In genomic region chr8:103272305-103273079, GRCm38 (mm10) we compare ENCODE assay signal across 9 mouse cellular contexts.
DNase-seq lines count a peak whose midpoint lies in the region; ATAC-seq lines count a peak whose summit lies in the region.
"Had no signal": no experiment of that assay in that cellular context is flagged by ENCODE, and none has a peak within 500 bp of the region (broad histone marks: within the 10 kb centered on the region; RNA-seq: fewer than 3 reads in every experiment).

No protein-coding gene starts in this region.

- H3K27ac ChIP-seq in kidney, embryonic 16.5 days (ENCODE audit: low read length), result 0 out of 2 replicates have a peak overlapping the region, but pooled peaks have one; percentile 19
- peak overlapping the region; percentile 83 for H3K27ac ChIP-seq in embryonic facial prominence, embryonic 12.5 days
- peak overlapping the region; percentile 36 for H3K27ac ChIP-seq in intestine, embryonic 14.5 days (ENCODE audit: low read depth)
- 0 out of 2 replicates have a peak overlapping the region, but pooled peaks have one; percentile 14 for H3K27ac ChIP-seq in midbrain, embryonic 14.5 days (replicated peaks; ENCODE audit: low read depth, low read length)

- H3K36me3 ChIP-seq in kidney, embryonic 16.5 days (ENCODE audit: insufficient read depth, low read length), result no peaks in the 10 kb centered on the region
- no peaks in the 10 kb centered on the region for H3K36me3 ChIP-seq in embryonic facial prominence, embryonic 12.5 days
- no peaks in the 10 kb centered on the region for H3K36me3 ChIP-seq in intestine, embryonic 14.5 days (ENCODE audit: control insufficient read depth, insufficient read depth, low read length)
- H3K36me3 ChIP-seq in midbrain, embryonic 14.5 days (ENCODE audit: control insufficient read depth, insufficient read depth, low read length), result no peaks in the 10 kb centered on the region

- 31% methylated on average over 5 of the region's 5 CpGs for WGBS in kidney, embryonic 16.5 days
- 18% methylated on average over 5 of the region's 5 CpGs for WGBS in embryonic facial prominence, embryonic 12.5 days
- WGBS in intestine, embryonic 14.5 days, result 27% methylated on average over 5 of the region's 5 CpGs
- 10% methylated on average over 5 of the region's 5 CpGs for WGBS in midbrain, embryonic 14.5 days

- H3K9me3 ChIP-seq in kidney, embryonic 16.5 days (ENCODE audit: low read length), result no peaks in the 10 kb centered on the region
- no peaks in the 10 kb centered on the region for H3K9me3 ChIP-seq in embryonic facial prominence, embryonic 12.5 days
- no peaks in the 10 kb centered on the region for H3K9me3 ChIP-seq in intestine, embryonic 14.5 days (ENCODE audit: control insufficient read depth, low read length)
- no peaks in the 10 kb centered on the region for H3K9me3 ChIP-seq in midbrain, embryonic 14.5 days (ENCODE audit: control insufficient read depth, low read length)

- no peaks in the 10 kb centered on the region for H3K27me3 ChIP-seq in kidney, embryonic 16.5 days (ENCODE audit: insufficient read depth, low read length)
- no peaks in the 10 kb centered on the region for H3K27me3 ChIP-seq in embryonic facial prominence, embryonic 12.5 days
- H3K27me3 ChIP-seq in intestine, embryonic 14.5 days (replicated peaks; ENCODE audit: control insufficient read depth, insufficient read depth, low read length), result no peaks in the 10 kb centered on the region
- no peaks in the 10 kb centered on the region for H3K27me3 ChIP-seq in midbrain, embryonic 14.5 days (ENCODE audit: control insufficient read depth, insufficient read depth, low read length)
- H3K27me3 ChIP-seq: megakaryocyte, embryonic 14.5 days had no signal

- H3K4me2 ChIP-seq in kidney, embryonic 16.5 days (replicated peaks; ENCODE audit: low read depth, low read length), result no peak overlapping the region
- no peak overlapping the region for H3K4me2 ChIP-seq in embryonic facial prominence, embryonic 12.5 days (replicated peaks)
- no peak overlapping the region for H3K4me2 ChIP-seq in intestine, embryonic 14.5 days (ENCODE audit: low read length)
- H3K4me2 ChIP-seq in midbrain, embryonic 14.5 days (ENCODE audit: low read length), result no peak overlapping the region

- H3K4me1 ChIP-seq in kidney, embryonic 16.5 days (ENCODE audit: insufficient read depth, low read length), result peaks cover 8% of the 10 kb centered on the region; the same call in 1 of the 2 replicates
- peaks cover 28% of the 10 kb centered on the region for H3K4me1 ChIP-seq in embryonic facial prominence, embryonic 12.5 days
- peaks cover 7% of the 10 kb centered on the region; the same call in 1 of the 2 replicates for H3K4me1 ChIP-seq in intestine, embryonic 14.5 days (replicated peaks; ENCODE audit: control insufficient read depth, insufficient read depth, low read length)
- H3K4me1 ChIP-seq in midbrain, embryonic 14.5 days (ENCODE audit: control insufficient read depth, insufficient read depth, low read length), result 0 out of 2 replicates have a peak, but pooled peaks cover 5% of the 10 kb centered on the region
- H3K4me1 ChIP-seq: megakaryocyte, embryonic 14.5 days had no signal

- no peak overlapping the region for H3K4me3 ChIP-seq in kidney, embryonic 16.5 days (ENCODE audit: low read length)
- no peak overlapping the region for H3K4me3 ChIP-seq in embryonic facial prominence, embryonic 12.5 days
- H3K4me3 ChIP-seq in intestine, embryonic 14.5 days (ENCODE audit: low read depth, low read length), result no peak overlapping the region
- no peak overlapping the region for H3K4me3 ChIP-seq in midbrain, embryonic 14.5 days (replicated peaks; ENCODE audit: low read depth, low read length)
- H3K4me3 ChIP-seq: megakaryocyte, embryonic 14.5 days had no signal

- H3K9ac ChIP-seq in kidney, embryonic 16.5 days (replicated peaks; ENCODE audit: low read length), result no peak overlapping the region
- no peak overlapping the region for H3K9ac ChIP-seq in embryonic facial prominence, embryonic 12.5 days
- H3K9ac ChIP-seq in intestine, embryonic 14.5 days (ENCODE audit: low read length), result no peak overlapping the region
- no peak overlapping the region for H3K9ac ChIP-seq in midbrain, embryonic 14.5 days (replicated peaks; ENCODE audit: low read length)

- ATAC-seq in kidney, embryonic 16.5 days (ENCODE audit: low FRiP score, low TSS enrichment), result no peak
- 0 out of 2 replicates have a peak, but pooled peaks have one; percentile 38 for ATAC-seq in embryonic facial prominence, embryonic 12.5 days (ENCODE audit: insufficient number of reproducible peaks, insufficient read depth, low FRiP score, low TSS enrichment)
- ATAC-seq in intestine, embryonic 14.5 days (replicated peaks; ENCODE audit: low FRiP score, low TSS enrichment, low read depth), result no peak
- ATAC-seq in midbrain, embryonic 14.5 days (ENCODE audit: low FRiP score, low TSS enrichment), result peak; percentile 46
- ATAC-seq in megakaryocyte-erythroid progenitor cell, adult 5-6 weeks (replicated peaks; ENCODE audit: low FRiP score, low TSS enrichment, poor library complexity, severe bottlenecking), result no peak
- no peak for ATAC-seq in activated CD4-positive, CD25-positive, alpha-beta regulatory T cell, adult 4 months

- DNase-seq in kidney, adult 8-10 months, result no peak
- DNase-seq in intestine, embryonic 14.5 days (ENCODE audit: low spot score), result no peak
- peak; percentile 62 for DNase-seq in midbrain, embryonic 14.5 days
- DNase-seq in B cell, adult 2 months, result no peak

Comparison
In these comparisons a context has a peak if more than half of its experiments do, and no peak if none do; other contexts are left out.
1. ATAC-seq: peak in embryonic facial prominence, embryonic 12.5 days (single experiment) and midbrain, embryonic 14.5 days (single experiment); none in kidney, embryonic 16.5 days (single experiment), intestine, embryonic 14.5 days (single experiment), megakaryocyte-erythroid progenitor cell, adult 5-6 weeks (single experiment) and activated CD4-positive, CD25-positive, alpha-beta regulatory T cell, adult 4 months (single experiment).
2. H3K27ac ChIP-seq: peak in every context shown above with its lines; median percentile 83 in embryonic facial prominence, embryonic 12.5 days; 36 in intestine, embryonic 14.5 days; 19 in kidney, embryonic 16.5 days; 14 in midbrain, embryonic 14.5 days.